Mouse (Mus musculus): ENCODE measurements around the gene Mcoln3.

Gene Mcoln3

GRCm38 (mm10) chr3:146135417-146135816 is 18.2 kb downstream of the Mcoln3 start:
- no peak for DNase-seq

GRCm38 (mm10) chr3:146136422-146136821 is 19.2 kb downstream of the Mcoln3 start:
- DNase-seq: no peak

- no peak for DNase-seq
Observed at GRCm38 (mm10) chr3:146140276-146140675, 23.0 kb downstream of the Mcoln3 start.

- DNase-seq: no peak
Observed at GRCm38 (mm10) chr3:146142523-146142922, 25.3 kb downstream of the Mcoln3 start.

- no peak for DNase-seq
Observed at GRCm38 (mm10) chr3:146145501-146145900, 28.3 kb downstream of the Mcoln3 start.

GRCm38 (mm10) chr3:146146131-146146530 is 28.9 kb downstream of the Mcoln3 start:
- no peak for DNase-seq

- DNase-seq: peak in 1 of 2 experiments; percentile 43
Observed at GRCm38 (mm10) chr3:146149156-146150057, 32.2 kb downstream of the Mcoln3 start, which contains the start of gene Mcoln2. Gene Mcoln2, plus strand, starts transcription at chr3:146149833.

GRCm38 (mm10) chr3:146150058-146150400 is 32.8 kb downstream of the Mcoln3 start:
- peak; percentile 43 to 53 for DNase-seq

- DNase-seq: peak; percentile 25 to 48
Observed at GRCm38 (mm10) chr3:146150560-146150959, 33.3 kb downstream of the Mcoln3 start.

- DNase-seq: no peak
Observed at GRCm38 (mm10) chr3:146151328-146151727, 34.1 kb downstream of the Mcoln3 start.

- no peak for DNase-seq
Observed at GRCm38 (mm10) chr3:146151755-146152154, 34.5 kb downstream of the Mcoln3 start.

- DNase-seq: no peak
Observed at GRCm38 (mm10) chr3:146152348-146152747, 35.1 kb downstream of the Mcoln3 start.

GRCm38 (mm10) chr3:146152913-146153312 is 35.7 kb downstream of the Mcoln3 start:
- no peak for DNase-seq

- no peak for DNase-seq
Observed at GRCm38 (mm10) chr3:146153862-146154611, 36.8 kb downstream of the Mcoln3 start.

GRCm38 (mm10) chr3:146155628-146156576 is 38.7 kb downstream of the Mcoln3 start:
- peak in 1 of 2 experiments; percentile 20 for DNase-seq

- no peak for DNase-seq
Observed at GRCm38 (mm10) chr3:146156811-146157210, 39.6 kb downstream of the Mcoln3 start.

GRCm38 (mm10) chr3:146158039-146158438 is 40.8 kb downstream of the Mcoln3 start:
- DNase-seq: no peak

GRCm38 (mm10) chr3:146159360-146159759 is 42.1 kb downstream of the Mcoln3 start:
- no peak for DNase-seq

GRCm38 (mm10) chr3:146162197-146162596 is 44.9 kb downstream of the Mcoln3 start:
- DNase-seq: no peak

- DNase-seq: no peak
Observed at GRCm38 (mm10) chr3:146169356-146169755, 52.1 kb downstream of the Mcoln3 start.

GRCm38 (mm10) chr3:146173030-146173429 is 55.8 kb downstream of the Mcoln3 start:
- DNase-seq: no peak

GRCm38 (mm10) chr3:146174215-146174614 is 57.0 kb downstream of the Mcoln3 start:
- DNase-seq: no peak

- no peak for DNase-seq
Observed at GRCm38 (mm10) chr3:146177295-146177694, 60.0 kb downstream of the Mcoln3 start.

Data from thymus, adult 18-20 months (tissue).